Mouse (Mus musculus) midbrain, embryonic 14.5 days (tissue): ENCODE results near the gene Selenos. TPM values are rescaled to one million over a fixed set of nuclear protein-coding genes. Genes with fewer than 3 reads are reported as not detected.

Experiments used
- ATAC-seq: fragments of 200-750 bp; cut with Nextera tagmentation; 2 replicates; pipeline ENCODE4 v1.8.0; 2017; ENCODE audit warnings: moderate number of reproducible peaks, moderate library complexity; ENCODE audit not compliant: low FRiP score, low TSS enrichment
- DNase-seq: peaks from one replicate; pipeline ENCODE4 v3.0.0-alpha.2; 2015
- H3K27ac ChIP-seq: fragments of 300-500 bp; sonication (generic); replicated peaks from 2 replicates; pipeline ENCODE4 v1.5.1; 2014; ENCODE audit warnings: mild to moderate bottlenecking, low read depth, low read length, moderate library complexity
- H3K27me3 ChIP-seq: fragments of 300-500 bp; sonication (generic); 2 replicates; pipeline ENCODE4 v1.6.1; 2014; ENCODE audit warnings: low read length, control low read depth, mixed read lengths; ENCODE audit not compliant: control insufficient read depth, insufficient read depth
- H3K36me3 ChIP-seq: fragments of 300-500 bp; sonication (generic); 2 replicates; pipeline ENCODE4 v1.6.1; 2014; ENCODE audit warnings: low read length, control low read depth; ENCODE audit not compliant: control insufficient read depth, insufficient read depth
- H3K4me1 ChIP-seq: fragments of 300-500 bp; sonication (generic); 2 replicates; pipeline ENCODE4 v1.6.1; 2014; ENCODE audit warnings: mild to moderate bottlenecking, antibody characterized with exemption, low read length, control low read depth; ENCODE audit not compliant: control insufficient read depth, insufficient read depth
- H3K4me2 ChIP-seq: fragments of 300-500 bp; sonication (generic); 2 replicates; pipeline ENCODE4 v1.6.1; 2014; ENCODE audit warnings: mild to moderate bottlenecking, low read length, moderate library complexity
- H3K4me3 ChIP-seq: fragments of 300-500 bp; sonication (generic); replicated peaks from 2 replicates; pipeline ENCODE4 v1.5.1; 2014; ENCODE audit warnings: low read depth, low read length
- H3K9ac ChIP-seq: fragments of 300-500 bp; sonication (generic); replicated peaks from 2 replicates; pipeline ENCODE4 v1.6.1; 2014; ENCODE audit warnings: mild to moderate bottlenecking, low read length, moderate library complexity
- H3K9me3 ChIP-seq: fragments of 300-500 bp; sonication (generic); 2 replicates; pipeline ENCODE4 v1.6.1; 2016; ENCODE audit warnings: low read length, control low read depth, mixed read lengths; ENCODE audit not compliant: control insufficient read depth
- WGBS: fragments of 180-500 bp; shearing (Covaris S2); extraction: QIAGEN DNeasy Blood & Tissue Kit; methylation state at CpG from one replicate; pipeline ENCODE4 v1.1.7; 2014; 5-methylcytosine and 5-hydroxymethylcytosine counted together
- polyA plus RNA-seq: library from polyadenylated mRNA; unstranded; fragments of >200 nt; fragmentation: Nextera tagmentation; extraction: Ambion mirVana; gene quantifications from 2 replicates; pipeline ENCODE4 v1.2.1, GENCODE M21; 2014

The Selenos gene
- polyA plus RNA-seq, 1 experiment from 2014 or later, result 79.9 TPM

DNA sequence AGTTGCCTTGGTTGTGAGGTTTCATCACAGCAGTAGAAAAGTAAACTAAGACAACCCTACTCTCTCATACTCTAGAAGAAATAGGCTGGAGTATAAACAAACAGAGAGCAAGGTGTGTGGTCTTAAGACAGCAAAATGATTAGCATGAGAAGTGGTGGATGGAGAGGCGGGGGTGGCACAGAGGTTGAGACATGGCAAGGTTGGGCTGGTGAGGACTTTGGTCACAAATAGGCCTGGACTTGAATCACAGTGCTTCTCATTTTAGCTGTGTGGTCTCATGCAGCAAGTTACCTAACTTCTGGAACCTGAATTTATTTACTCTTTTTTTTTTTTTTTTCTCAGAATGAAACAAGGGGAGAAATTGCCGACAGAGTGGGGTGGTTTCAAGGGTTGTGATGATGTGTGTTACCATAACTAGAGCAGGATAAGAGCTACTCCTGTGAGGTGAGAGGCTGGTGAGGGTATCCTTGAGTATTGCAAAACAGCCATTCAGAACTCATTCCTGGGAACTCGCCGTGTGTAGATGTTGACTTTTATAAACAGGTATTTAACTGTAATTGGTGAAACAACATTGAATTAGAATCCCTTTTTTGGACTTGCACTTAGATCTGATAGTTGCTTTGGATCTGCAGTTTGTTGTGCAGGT lies 52.5 kb downstream of the Selenos start:
- no peak overlapping the region for H3K27ac ChIP-seq
- ATAC-seq, result no peak
- WGBS, result 93% methylated on average over 4 of the region's 4 CpGs

DNA sequence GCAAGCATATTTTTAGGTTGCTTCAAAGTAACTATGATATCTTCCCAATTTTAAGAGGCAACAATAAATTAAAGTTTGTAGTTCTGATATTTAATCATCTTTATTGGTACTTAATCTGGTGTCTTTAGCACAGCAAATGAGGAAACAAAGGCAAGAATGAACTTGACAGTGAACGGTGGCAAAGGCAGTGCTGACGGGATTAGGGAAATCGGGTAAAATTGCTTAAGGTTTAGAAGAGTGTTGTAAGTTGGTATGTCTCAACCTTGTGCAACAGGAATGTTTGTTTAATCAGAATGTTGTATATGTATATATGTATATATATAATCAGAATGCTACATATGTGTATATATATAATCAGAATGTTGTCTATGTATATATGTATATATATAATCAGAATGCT lies 54.7 kb downstream of the Selenos start:
- Histone ChIP-seq H3K9me3 (no peaks in the 10 kb centered on the region), H3K4me2 (no peak overlapping the region), H3K4me1 (peaks cover 21% of the 10 kb centered on the region), H3K9ac (no peak overlapping the region), H3K4me3 (no peak overlapping the region), H3K27me3 (no peaks in the 10 kb centered on the region), H3K27ac (no peak overlapping the region), H3K36me3 (no peaks in the 10 kb centered on the region)
- DNase-seq, result no peak
- 90% methylated on average over 3 of the region's 3 CpGs for WGBS
- ATAC-seq, result no peak

More for the DNA sequence above, 52.5 kb downstream of the Selenos start:
- no peak for DNase-seq
- Histone ChIP-seq H3K9ac (no peak overlapping the region), H3K4me1 (peaks cover 29% of the 10 kb centered on the region), H3K4me3 (no peak overlapping the region), H3K27me3 (no peaks in the 10 kb centered on the region), H3K36me3 (no peaks in the 10 kb centered on the region), H3K9me3 (no peaks in the 10 kb centered on the region), H3K4me2 (no peak overlapping the region)

DNA sequence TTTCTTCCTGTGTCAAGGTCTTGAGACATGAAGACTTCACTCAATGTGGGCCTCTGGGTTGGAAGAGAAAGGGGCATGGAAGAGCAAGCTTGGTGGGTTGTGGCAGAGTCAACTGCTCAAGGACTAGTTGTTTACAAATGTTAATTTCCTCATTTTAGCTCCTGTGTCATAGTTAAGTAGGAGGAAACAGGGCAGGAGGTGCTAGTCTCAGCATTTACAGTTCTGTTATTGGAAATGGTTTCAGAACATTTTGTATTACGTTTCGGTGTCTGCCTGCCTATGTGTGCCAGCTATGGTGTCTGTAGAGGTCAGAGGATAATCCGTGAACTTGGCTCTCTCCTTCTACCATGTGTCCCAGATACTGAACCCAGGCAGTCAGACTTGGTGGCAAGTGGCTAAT lies 56.2 kb downstream of the Selenos start:
- H3K9me3 ChIP-seq, result no peaks in the 10 kb centered on the region
- H3K27me3 ChIP-seq, result no peaks in the 10 kb centered on the region
- DNase-seq, result no peak
- 86% methylated on average over 3 of the region's 3 CpGs for WGBS
- no peak overlapping the region for H3K4me2 ChIP-seq
- no peak for ATAC-seq
- H3K27ac ChIP-seq, result 0 out of 2 replicates have a peak overlapping the region, but pooled peaks have one; percentile 3
- no peaks in the 10 kb centered on the region for H3K36me3 ChIP-seq
- H3K4me3 ChIP-seq, result no peak overlapping the region
- H3K4me1 ChIP-seq, result peaks cover 28% of the 10 kb centered on the region
- H3K9ac ChIP-seq, result no peak overlapping the region

DNA sequence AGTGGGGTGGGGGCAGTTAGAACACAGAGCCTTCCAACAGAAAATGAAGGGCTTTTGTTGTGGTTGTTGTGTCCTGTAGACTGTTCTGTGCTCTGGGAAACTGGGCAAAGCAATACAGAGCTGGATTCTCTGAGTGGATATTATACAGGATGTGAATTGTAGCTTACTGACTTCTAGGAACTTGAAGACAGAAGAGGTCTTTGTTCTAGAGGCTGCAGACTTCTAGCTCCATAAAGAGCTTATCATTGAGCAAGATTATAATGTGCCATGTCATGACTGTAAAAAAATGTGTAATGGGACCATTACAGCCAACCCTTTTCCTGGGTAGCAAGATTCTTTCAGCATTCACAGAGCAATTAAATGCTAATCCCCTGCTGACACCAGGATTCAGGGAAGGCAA lies 56.7 kb downstream of the Selenos start:
- H3K36me3 ChIP-seq, result no peaks in the 10 kb centered on the region
- H3K27ac ChIP-seq, result peak overlapping the region; percentile 3; the same call in 1 of the 2 replicates
- ATAC-seq (no peak), DNase-seq (peak; percentile 35)
- no peak overlapping the region for H3K9ac ChIP-seq
- H3K4me1 ChIP-seq, result peaks cover 34% of the 10 kb centered on the region
- no peaks in the 10 kb centered on the region for H3K27me3 ChIP-seq
- H3K4me3 ChIP-seq, result no peak overlapping the region
- H3K4me2 ChIP-seq, result no peak overlapping the region
- no peaks in the 10 kb centered on the region for H3K9me3 ChIP-seq

DNA sequence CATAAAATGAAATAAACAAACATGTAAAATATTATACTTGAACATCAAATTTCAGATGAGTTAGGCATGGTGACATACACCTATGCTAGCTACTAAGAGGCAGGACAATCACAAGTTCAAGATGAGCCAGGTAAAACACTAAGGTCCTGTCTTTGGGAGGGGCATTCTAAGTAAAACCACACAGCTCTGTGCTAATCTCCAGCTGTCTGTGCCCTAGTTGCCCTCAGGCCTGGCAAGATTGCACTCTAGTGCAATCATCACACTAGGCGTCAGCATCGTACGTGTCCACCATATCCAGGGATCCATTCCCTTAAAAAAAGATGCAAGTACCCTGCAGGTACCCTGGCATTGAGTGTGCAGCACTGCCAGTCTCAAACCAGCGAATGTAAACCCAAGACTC lies 57.9 kb downstream of the Selenos start:
- Histone ChIP-seq H3K4me1 (peaks cover 38% of the 10 kb centered on the region), H3K27ac (no peak overlapping the region), H3K36me3 (no peaks in the 10 kb centered on the region), H3K4me2 (no peak overlapping the region), H3K9ac (no peak overlapping the region), H3K9me3 (no peaks in the 10 kb centered on the region), H3K27me3 (no peaks in the 10 kb centered on the region), H3K4me3 (no peak overlapping the region)
- DNase-seq (no peak), ATAC-seq (no peak)
- 80% methylated on average over 4 of the region's 4 CpGs for WGBS

DNA sequence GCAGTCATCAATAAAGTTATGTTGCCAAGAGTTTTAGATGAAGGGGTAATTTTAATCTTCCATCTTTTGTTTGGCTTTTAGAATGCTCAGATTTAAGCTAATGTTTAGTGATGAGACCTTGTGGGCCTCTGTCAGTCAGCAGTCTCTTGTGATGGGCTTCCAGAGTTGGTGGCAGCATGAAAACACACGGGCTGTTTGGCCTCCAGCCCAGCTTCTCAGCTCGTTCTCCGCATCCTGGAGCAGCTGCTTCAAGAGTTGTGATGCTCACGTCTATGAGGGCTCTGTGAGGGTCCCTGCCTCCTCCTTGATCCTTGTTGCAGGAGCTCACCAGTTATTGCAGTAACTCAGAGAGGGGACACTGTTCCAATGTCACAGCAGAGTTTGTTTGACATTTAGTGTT lies 58.9 kb downstream of the Selenos start:
- no peak overlapping the region for H3K27ac ChIP-seq
- H3K9me3 ChIP-seq, result no peaks in the 10 kb centered on the region
- H3K4me2 ChIP-seq, result no peak overlapping the region
- H3K27me3 ChIP-seq, result no peaks in the 10 kb centered on the region
- peaks cover 44% of the 10 kb centered on the region for H3K4me1 ChIP-seq
- WGBS, result 45% methylated on average over 4 of the region's 4 CpGs
- H3K4me3 ChIP-seq, result no peak overlapping the region
- no peak overlapping the region for H3K9ac ChIP-seq
- DNase-seq, result peak; percentile 39
- no peaks in the 10 kb centered on the region for H3K36me3 ChIP-seq
- ATAC-seq, result no peak

DNA sequence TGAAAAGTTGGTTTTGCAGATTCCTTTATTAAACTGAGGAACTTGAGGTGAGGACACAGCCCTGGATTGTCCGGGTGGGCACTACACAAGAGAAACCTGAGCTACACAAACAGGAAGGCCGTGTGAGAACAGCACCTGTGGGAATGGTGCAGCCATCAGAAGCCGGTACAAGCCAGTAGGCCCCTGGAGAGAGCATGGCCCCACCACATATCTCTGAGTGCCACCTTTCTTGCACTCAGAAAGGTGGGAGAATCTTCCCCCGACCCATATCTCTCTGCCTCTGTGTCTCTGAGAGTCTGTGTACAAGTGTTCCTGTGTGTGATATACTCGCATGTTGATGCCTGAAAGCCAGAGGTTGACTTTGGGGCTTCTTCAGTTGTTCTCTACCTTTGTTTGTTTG lies 59.4 kb downstream of the Selenos start:
- Histone ChIP-seq H3K4me2 (no peak overlapping the region), H3K27me3 (no peaks in the 10 kb centered on the region), H3K4me3 (no peak overlapping the region), H3K27ac (no peak overlapping the region), H3K36me3 (no peaks in the 10 kb centered on the region), H3K9me3 (no peaks in the 10 kb centered on the region), H3K9ac (no peak overlapping the region), H3K4me1 (peaks cover 44% of the 10 kb centered on the region)
- no peak for ATAC-seq
- no peak for DNase-seq
- 91% methylated on average over 5 of the region's 5 CpGs for WGBS

Other genes starting within 250 kb of the Selenos start
- gene Pcsk6, start 217.9 kb upstream of the Selenos start, polyA plus RNA-seq, result 0.92 and 1.3 TPM in 2 replicates
- gene Gm45213, start 36.0 kb upstream of the Selenos start, polyA plus RNA-seq, result not detected in 2 replicates
- gene Snrpa1, start 20.6 kb upstream of the Selenos start, polyA plus RNA-seq, result 144 and 154 TPM in 2 replicates
- gene Chsy1, start 29.9 kb downstream of the Selenos start, polyA plus RNA-seq, result 14.0 and 16.0 TPM in 2 replicates